Mouse (Mus musculus) stomach, embryonic 14.5 days (tissue): Measurements from ENCODE around the gene Fbxl17. TPM values are rescaled to one million over a fixed set of nuclear protein-coding genes. Genes with fewer than 3 reads are reported as not detected.

ENCODE experiments used
- ATAC-seq: fragments of 200-750 bp; cut with Nextera tagmentation; 2 replicates; pipeline ENCODE4 v1.8.0; 2017; ENCODE audit warnings: low read depth, moderate TSS enrichment; ENCODE audit not compliant: insufficient number of reproducible peaks, insufficient read depth, low FRiP score
- H3K27ac ChIP-seq: fragments of 300-500 bp; sonication (generic); 2 replicates; pipeline ENCODE4 v1.5.1; 2014; ENCODE audit warnings: mild to moderate bottlenecking, low read length, moderate library complexity, mixed read lengths
- H3K27me3 ChIP-seq: fragments of 300-500 bp; sonication (generic); 2 replicates; pipeline ENCODE4 v1.6.1; 2014; ENCODE audit warnings: low read length, control low read depth, mixed read lengths; ENCODE audit not compliant: control insufficient read depth, insufficient read depth
- H3K36me3 ChIP-seq: fragments of 300-500 bp; sonication (generic); 2 replicates; pipeline ENCODE4 v1.6.1; 2014; ENCODE audit warnings: mild to moderate bottlenecking, control low read depth, low read length, moderate library complexity, mixed read lengths; ENCODE audit not compliant: control insufficient read depth, insufficient read depth
- H3K4me1 ChIP-seq: fragments of 300-500 bp; sonication (generic); 2 replicates; pipeline ENCODE4 v1.6.1; 2014; ENCODE audit warnings: low read length, control low read depth, mixed read lengths; ENCODE audit not compliant: control insufficient read depth, insufficient read depth
- H3K4me2 ChIP-seq: fragments of 300-500 bp; sonication (generic); replicated peaks from 2 replicates; pipeline ENCODE4 v1.6.1; 2014; ENCODE audit warnings: low read depth, low read length, control low read depth
- H3K4me3 ChIP-seq: fragments of 300-500 bp; sonication (generic); 2 replicates; pipeline ENCODE4 v1.5.1; 2014; ENCODE audit warnings: low read depth, low read length, control low read depth
- H3K9ac ChIP-seq: fragments of 300-500 bp; sonication (generic); replicated peaks from 2 replicates; pipeline ENCODE4 v1.6.1; 2014; ENCODE audit warnings: low read depth, mild to moderate bottlenecking, control low read depth, low read length, moderate library complexity, mixed read lengths
- H3K9me3 ChIP-seq: fragments of 300-500 bp; sonication (generic); 2 replicates; pipeline ENCODE4 v1.6.1; 2016; ENCODE audit warnings: low read depth, low read length, control low read depth; ENCODE audit not compliant: control insufficient read depth
- WGBS: fragments of 180-500 bp; shearing (Covaris S2); extraction: QIAGEN DNeasy Blood & Tissue Kit; methylation state at CpG from one replicate; pipeline ENCODE4 v1.1.7; 2014; 5-methylcytosine and 5-hydroxymethylcytosine counted together
- polyA plus RNA-seq: library from polyadenylated mRNA; unstranded; fragments of >200 nt; fragmentation: Nextera tagmentation; extraction: Ambion mirVana; gene quantifications from 2 replicates; pipeline ENCODE4 v1.2.1, GENCODE M21; 2014

Fbxl17 gene
- polyA plus RNA-seq, 1 experiment from 2014 or later = 7.5 TPM

GRCm38 (mm10) chr17:63143825-63144224, 356.0 kb downstream of the Fbxl17 start:
- ATAC-seq = no peak
- no peak overlapping the region for H3K27ac ChIP-seq
- no peaks in the 10 kb centered on the region for H3K9me3 ChIP-seq
- H3K4me1 ChIP-seq = peaks cover 5% of the 10 kb centered on the region; the same call in 1 of the 2 replicates
- H3K27me3 ChIP-seq = no peaks in the 10 kb centered on the region
- no peak overlapping the region for H3K9ac ChIP-seq
- H3K4me2 ChIP-seq = no peak overlapping the region
- H3K4me3 ChIP-seq = no peak overlapping the region
- 72% methylated on average over 7 of the region's 7 CpGs for WGBS
- no peaks in the 10 kb centered on the region for H3K36me3 ChIP-seq

- 82% methylated on average over 5 of the region's 5 CpGs for WGBS
- no peak overlapping the region for H3K4me3 ChIP-seq
- H3K27ac ChIP-seq = no peak overlapping the region
- H3K4me2 ChIP-seq = no peak overlapping the region
- no peaks in the 10 kb centered on the region for H3K4me1 ChIP-seq
- H3K36me3 ChIP-seq = no peaks in the 10 kb centered on the region
- ATAC-seq = no peak
- no peaks in the 10 kb centered on the region for H3K27me3 ChIP-seq
- no peaks in the 10 kb centered on the region for H3K9me3 ChIP-seq
- H3K9ac ChIP-seq = no peak overlapping the region
Observed at GRCm38 (mm10) chr17:63134805-63135204, 365.0 kb downstream of the Fbxl17 start.

- H3K4me1 ChIP-seq = no peaks in the 10 kb centered on the region
- no peaks in the 10 kb centered on the region for H3K27me3 ChIP-seq
- WGBS = 59% methylated on average over 2 of the region's 2 CpGs
- no peak for ATAC-seq
- no peak overlapping the region for H3K4me3 ChIP-seq
- no peak overlapping the region for H3K27ac ChIP-seq
- H3K9me3 ChIP-seq = no peaks in the 10 kb centered on the region
- H3K9ac ChIP-seq = no peak overlapping the region
- no peaks in the 10 kb centered on the region for H3K36me3 ChIP-seq
- no peak overlapping the region for H3K4me2 ChIP-seq
Observed at GRCm38 (mm10) chr17:63122427-63122826, 377.4 kb downstream of the Fbxl17 start.

GRCm38 (mm10) chr17:63119701-63120100, 380.1 kb downstream of the Fbxl17 start:
- no peak overlapping the region for H3K4me3 ChIP-seq
- WGBS = 79% methylated on average over 3 of the region's 3 CpGs
- H3K36me3 ChIP-seq = no peaks in the 10 kb centered on the region
- H3K4me2 ChIP-seq = no peak overlapping the region
- no peaks in the 10 kb centered on the region for H3K27me3 ChIP-seq
- no peak for ATAC-seq
- no peak overlapping the region for H3K9ac ChIP-seq
- H3K9me3 ChIP-seq = no peaks in the 10 kb centered on the region
- no peaks in the 10 kb centered on the region for H3K4me1 ChIP-seq
- no peak overlapping the region for H3K27ac ChIP-seq

GRCm38 (mm10) chr17:63119077-63119476, 380.7 kb downstream of the Fbxl17 start:
- ATAC-seq = no peak
- no peaks in the 10 kb centered on the region for H3K9me3 ChIP-seq
- no peak overlapping the region for H3K4me3 ChIP-seq
- no peaks in the 10 kb centered on the region for H3K36me3 ChIP-seq
- WGBS = 54% methylated on average over 7 of the region's 7 CpGs
- H3K4me1 ChIP-seq = no peaks in the 10 kb centered on the region
- no peaks in the 10 kb centered on the region for H3K27me3 ChIP-seq
- no peak overlapping the region for H3K4me2 ChIP-seq
- no peak overlapping the region for H3K9ac ChIP-seq
- no peak overlapping the region for H3K27ac ChIP-seq

GRCm38 (mm10) chr17:63117130-63117529, 382.7 kb downstream of the Fbxl17 start:
- 88% methylated on average over 5 of the region's 5 CpGs for WGBS

GRCm38 (mm10) chr17:63114399-63115085, 385.3 kb downstream of the Fbxl17 start:
- Histone ChIP-seq H3K9me3 (no peaks in the 10 kb centered on the region), H3K27ac (no peak overlapping the region), H3K36me3 (no peaks in the 10 kb centered on the region), H3K9ac (no peak overlapping the region), H3K4me1 (peaks cover 5% of the 10 kb centered on the region; the same call in 1 of the 2 replicates), H3K4me2 (no peak overlapping the region), H3K4me3 (no peak overlapping the region), H3K27me3 (no peaks in the 10 kb centered on the region)
- 86% methylated on average over 19 of the region's 19 CpGs for WGBS
- no peak for ATAC-seq

More at GRCm38 (mm10) chr17:63117130-63117529, 382.7 kb downstream of the Fbxl17 start:
- no peaks in the 10 kb centered on the region for H3K4me1 ChIP-seq
- H3K36me3 ChIP-seq = no peaks in the 10 kb centered on the region
- no peak overlapping the region for H3K27ac ChIP-seq
- no peak overlapping the region for H3K4me2 ChIP-seq
- no peaks in the 10 kb centered on the region for H3K9me3 ChIP-seq
- ATAC-seq = no peak
- no peak overlapping the region for H3K9ac ChIP-seq
- no peaks in the 10 kb centered on the region for H3K27me3 ChIP-seq
- no peak overlapping the region for H3K4me3 ChIP-seq

GRCm38 (mm10) chr17:63112826-63113225, 387.0 kb downstream of the Fbxl17 start:
- Histone ChIP-seq H3K4me3 (no peak overlapping the region), H3K36me3 (no peaks in the 10 kb centered on the region), H3K9me3 (no peaks in the 10 kb centered on the region), H3K4me2 (no peak overlapping the region), H3K4me1 (peaks cover 5% of the 10 kb centered on the region; the same call in 1 of the 2 replicates), H3K27me3 (no peaks in the 10 kb centered on the region), H3K27ac (no peak overlapping the region), H3K9ac (no peak overlapping the region)
- no peak for ATAC-seq
- 90% methylated on average over 5 of the region's 5 CpGs for WGBS

GRCm38 (mm10) chr17:63110994-63111393, 388.8 kb downstream of the Fbxl17 start:
- Histone ChIP-seq H3K9me3 (no peaks in the 10 kb centered on the region), H3K4me3 (no peak overlapping the region), H3K4me2 (no peak overlapping the region), H3K36me3 (no peaks in the 10 kb centered on the region), H3K27ac (no peak overlapping the region), H3K9ac (no peak overlapping the region), H3K4me1 (peaks cover 5% of the 10 kb centered on the region; the same call in 1 of the 2 replicates), H3K27me3 (no peaks in the 10 kb centered on the region)
- 40% methylated on average over 6 of the region's 6 CpGs for WGBS
- no peak for ATAC-seq
